Mouse (Mus musculus) left cerebral cortex, adult 18-20 months (tissue): ENCODE measurements around the gene Dram1. TPM values are rescaled to one million over a fixed set of nuclear protein-coding genes. Genes with fewer than 3 reads are reported as not detected.
A peak's percentile ranks its signal among the peaks of the same experiment; 100 is the strongest.

ENCODE experiments used
- DNase-seq, 2 experiments: peaks; one replicate each; pipeline ENCODE4 v3.0.0; 2021 to 2022; ENCODE audit warnings: low spot score in 2 of 2, mixed read lengths in 1 of 2
- long read RNA-seq, 2 experiments: library from polyadenylated mRNA; stranded (forward); transcript quantifications; one replicate each; pipeline ENCODE4 v2.0.0; 2021
- total RNA-seq, 2 experiments: library from RNA; stranded (reverse); gene quantifications; 2 replicates each; pipeline ENCODE4 v1.2.3; 2021

Dram1 gene
- total RNA-seq = 1 to 10 TPM; 1.6 TPM
- long read RNA-seq, experiment 1, partial matches to known transcripts = 0 of 1 reads
- long read RNA-seq, experiment 1, other reads (novel, unspliced or antisense) = 1 of 1 reads
- long read RNA-seq, experiment 2, partial matches to known transcripts = 0 of 1 reads
- long read RNA-seq, experiment 2, other reads (novel, unspliced or antisense) = 1 of 1 reads

DNA sequence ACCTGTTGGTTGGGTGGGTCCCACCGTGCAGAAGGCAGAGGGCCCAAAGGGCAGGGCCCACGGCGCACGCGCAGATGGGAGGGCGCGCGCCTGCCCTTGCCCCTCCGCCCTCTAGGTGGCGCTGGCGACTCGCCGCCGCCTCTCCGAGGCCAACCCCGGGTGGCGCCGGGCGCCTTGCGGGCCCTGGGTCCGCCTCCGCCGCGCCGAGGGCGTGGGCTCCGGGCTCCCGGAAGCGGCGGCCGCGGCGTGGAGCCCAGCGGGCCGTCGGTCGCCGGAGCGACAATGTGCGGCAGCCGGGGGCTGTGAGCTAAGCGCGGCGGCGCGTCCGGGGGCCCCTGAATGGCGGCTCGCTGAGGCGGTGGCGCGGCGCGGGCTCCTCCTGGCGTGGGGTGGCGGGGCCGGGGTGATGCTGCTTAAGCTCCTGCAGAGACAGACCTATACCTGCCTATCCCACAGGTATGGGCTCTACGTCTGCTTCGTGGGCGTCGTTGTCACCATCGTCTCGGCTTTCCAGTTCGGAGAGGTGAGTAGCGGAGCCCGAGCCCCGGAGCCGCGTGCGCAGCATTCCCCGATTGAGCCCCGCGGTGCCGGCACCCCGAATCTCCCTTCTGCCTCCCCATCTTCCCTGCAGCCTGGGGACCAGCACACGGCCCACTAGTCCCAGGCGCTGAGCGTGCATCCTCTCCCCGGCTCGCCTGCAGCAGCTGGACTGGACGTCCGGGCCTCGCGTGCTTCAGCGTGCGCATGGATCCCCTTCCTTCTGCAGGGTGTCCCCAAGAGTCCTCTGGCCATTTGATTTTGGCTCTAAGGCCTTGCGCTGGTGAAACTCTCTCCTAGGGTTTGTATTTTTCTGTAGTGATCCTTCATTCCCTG is at the start of gene Dram1, which contains the start of gene Gnptab:
Gene Dram1 (minus strand): TSS at position 68 of the 873 bp plus-strand sequence.
Gene Gnptab (plus strand): TSS at position 120 of the 873 bp plus-strand sequence.
- peak; percentile 85 to 88 for DNase-seq

DNA sequence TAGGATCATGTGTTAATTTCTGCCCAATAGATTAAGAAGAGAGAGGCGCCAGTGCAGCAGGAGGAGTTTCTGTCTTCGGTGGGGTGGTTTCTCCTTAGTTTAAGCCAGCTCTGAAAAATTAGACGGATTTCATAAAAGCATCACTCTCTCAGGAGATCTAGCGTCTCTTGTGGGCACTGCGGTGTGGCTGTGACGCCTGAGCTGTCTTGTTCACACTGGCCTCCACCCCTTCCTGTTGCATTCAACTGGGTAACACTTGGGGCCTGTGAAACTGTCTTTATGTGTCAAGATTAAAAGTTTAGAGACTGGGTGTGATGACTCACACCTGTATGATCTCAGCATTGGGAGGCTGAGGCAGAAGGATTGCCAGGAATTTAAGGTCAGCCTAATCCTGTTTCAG is 49.1 kb upstream of the Dram1 start:
- no peak for DNase-seq

DNA sequence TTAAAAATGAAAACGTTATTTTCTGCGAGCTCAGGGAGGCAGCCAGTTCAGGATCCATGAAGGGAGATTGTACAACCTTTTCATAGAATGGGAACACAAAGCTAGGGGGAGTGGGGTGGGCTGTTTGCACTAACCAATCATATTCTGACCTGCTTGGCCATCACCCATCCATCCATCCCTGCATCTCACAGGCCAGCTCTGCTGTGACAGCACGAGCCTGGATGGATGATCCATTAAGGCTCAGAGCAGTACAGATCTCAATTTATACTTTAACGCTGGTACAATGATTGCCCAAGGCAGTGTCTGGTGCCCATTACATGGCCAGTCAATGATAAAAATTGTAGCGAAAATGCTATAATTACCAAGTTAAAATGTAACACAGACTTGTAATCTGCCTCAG is 48.0 kb upstream of the Dram1 start:
- DNase-seq = no peak

DNA sequence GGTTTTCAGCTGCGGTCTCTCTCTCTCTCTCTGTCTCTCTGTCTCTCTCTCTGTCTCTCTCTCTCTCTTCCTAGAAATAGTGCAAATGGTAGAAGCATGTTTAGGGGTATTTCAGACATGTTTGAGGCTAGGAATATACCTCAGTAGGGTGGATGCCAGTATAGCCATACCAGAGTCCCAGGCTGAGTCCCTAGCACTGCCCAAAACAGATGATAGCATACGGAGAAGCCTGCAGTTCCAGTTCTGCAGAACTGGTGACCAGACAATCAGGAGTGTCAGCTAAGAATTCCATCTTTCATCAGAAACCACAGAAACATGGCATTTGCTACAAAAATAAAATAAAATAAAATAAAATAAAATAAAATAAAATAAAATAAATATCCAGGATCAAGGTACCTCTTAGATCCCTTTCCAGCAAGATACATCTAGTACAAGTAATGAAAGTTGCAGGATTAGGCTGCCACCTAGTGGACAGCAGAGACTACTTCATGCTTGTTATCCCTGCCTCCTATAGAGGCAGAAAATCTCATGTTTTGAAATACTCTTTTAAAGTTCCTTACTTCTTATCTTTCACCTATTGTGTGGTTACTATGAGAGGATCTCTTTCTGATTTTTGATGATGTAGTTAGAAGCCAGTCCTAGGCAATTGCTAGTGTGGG is 47.4 kb upstream of the Dram1 start:
- DNase-seq = peak; percentile 60 to 70

DNA sequence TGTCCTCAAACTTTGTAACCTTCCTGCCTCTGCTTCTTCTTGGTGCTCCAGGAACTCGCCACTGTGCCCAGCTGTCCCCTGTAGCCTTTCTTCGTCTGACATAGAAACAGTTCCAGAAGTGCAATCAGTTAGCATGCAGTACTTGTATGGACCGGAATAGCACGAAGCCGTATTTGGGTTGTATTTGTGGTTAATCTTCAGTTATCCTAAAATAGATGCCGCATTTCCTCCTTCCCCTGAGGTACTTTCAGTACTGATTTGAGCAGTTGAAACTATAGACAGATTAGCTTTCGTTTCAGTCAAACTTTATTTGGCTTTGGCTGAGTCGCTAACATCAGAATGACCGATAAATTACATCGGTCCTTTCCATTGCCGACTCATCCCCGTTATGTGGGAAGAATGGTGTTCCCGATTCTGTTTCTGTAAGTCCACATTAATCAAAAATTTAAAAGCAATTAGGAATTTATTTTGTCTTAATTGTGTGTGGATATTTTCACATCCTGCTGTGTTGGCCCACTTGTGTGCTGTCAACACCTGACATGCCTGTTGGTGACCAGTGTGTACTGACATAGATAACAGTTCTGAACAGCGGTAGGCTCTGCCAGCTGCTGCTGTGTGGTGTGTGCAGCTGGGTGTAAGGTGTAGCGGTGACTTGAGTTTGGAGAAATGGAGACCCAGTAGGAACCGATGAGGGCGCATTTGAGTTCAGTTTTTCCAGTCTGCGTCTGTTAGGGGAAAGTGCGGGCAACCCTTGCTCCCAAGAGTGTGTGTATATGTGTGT is 42.0 kb upstream of the Dram1 start:
- DNase-seq = no peak

DNA sequence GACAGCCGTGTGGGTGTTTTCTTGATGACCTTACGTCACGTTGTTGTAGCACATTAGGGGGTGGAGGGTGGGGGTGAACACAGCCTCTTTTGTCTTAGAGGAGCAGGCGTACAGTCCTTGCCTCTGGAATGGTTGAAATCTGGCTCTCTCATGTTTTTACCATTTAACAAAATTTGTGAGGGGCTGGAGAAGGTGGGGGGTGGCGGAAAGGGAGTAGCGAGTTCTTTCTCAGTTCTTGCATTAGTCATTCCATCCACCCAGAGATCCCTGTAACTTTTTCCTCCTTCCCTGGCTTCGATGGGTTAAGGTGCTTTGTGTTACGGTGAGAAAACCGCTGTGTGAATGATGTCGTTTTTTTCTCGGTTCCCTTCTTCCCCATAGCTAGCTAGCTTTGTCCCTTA is 41.3 kb upstream of the Dram1 start:
- no peak for DNase-seq

DNA sequence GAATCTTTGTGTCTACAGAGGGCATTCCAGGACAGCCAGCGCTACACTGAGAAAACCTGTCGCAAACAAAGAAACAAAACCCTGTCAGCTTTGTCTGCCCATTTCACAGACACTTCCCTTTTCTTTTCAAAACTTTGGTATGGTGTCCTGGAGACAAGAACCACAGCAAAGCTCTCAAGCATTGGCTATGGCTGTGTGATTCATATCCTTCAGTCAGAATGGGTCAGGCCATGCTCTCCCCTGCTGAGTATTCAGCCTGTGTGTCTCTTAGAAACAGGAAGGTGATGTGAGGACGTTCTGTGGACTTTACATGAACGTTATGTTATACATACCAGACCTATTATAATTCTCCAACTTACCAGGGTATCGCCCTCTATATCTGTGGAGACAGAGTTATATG is 38.8 kb upstream of the Dram1 start:
- no peak for DNase-seq

DNA sequence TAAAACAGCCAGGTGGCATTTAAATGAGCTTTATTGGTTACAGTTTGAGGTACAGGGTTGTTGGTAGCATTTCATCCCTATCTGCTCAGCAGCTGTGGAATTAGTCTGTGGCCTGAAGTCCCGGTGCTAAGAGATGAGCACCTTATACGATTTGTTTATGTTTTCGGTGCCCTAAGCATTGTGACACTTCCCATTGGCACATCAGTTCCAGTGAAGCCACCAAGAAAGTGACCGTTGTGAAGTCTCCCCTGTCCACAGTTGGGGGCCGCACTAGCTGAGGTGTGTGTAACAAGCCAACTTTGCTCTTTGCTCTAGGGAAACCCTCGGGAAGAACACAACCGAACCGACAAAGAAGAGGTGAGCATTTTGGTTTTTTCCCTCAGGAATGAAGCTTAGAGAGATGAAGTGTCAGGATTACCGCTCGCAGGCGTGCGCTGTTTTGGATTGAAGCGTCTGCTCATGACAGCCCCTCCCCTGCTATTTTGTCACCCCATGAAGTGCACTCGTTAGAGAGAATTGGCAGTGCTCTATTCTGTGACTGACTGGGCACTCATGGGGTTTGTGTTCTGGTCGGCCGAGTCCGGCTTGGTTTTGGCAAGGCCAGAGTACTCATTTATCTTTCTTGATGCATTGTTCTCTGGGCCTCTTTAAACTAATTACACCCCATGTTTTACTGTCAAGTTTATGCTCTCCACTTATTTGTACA is 33.6 kb upstream of the Dram1 start:
- DNase-seq = no peak

DNA sequence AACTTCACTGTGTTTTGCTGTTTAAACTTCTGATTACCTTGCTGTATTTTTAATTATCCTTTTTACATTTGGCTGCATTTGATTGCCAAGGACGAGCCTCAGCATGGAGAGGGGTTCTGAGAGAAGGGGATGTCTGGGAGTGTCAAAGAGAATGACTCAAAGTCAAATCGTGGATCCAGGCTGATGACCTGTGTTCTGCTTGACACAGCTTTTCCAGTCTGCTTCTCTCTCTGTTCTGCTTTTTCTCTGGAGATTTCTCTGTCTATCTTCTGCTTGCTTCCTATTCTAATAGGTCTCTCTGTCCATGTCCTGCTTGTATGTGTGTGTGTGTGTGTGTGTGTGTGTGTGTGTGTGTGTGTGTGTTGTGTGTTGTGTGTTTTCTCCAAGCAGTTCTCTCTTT is 30.9 kb upstream of the Dram1 start:
- DNase-seq = no peak

DNA sequence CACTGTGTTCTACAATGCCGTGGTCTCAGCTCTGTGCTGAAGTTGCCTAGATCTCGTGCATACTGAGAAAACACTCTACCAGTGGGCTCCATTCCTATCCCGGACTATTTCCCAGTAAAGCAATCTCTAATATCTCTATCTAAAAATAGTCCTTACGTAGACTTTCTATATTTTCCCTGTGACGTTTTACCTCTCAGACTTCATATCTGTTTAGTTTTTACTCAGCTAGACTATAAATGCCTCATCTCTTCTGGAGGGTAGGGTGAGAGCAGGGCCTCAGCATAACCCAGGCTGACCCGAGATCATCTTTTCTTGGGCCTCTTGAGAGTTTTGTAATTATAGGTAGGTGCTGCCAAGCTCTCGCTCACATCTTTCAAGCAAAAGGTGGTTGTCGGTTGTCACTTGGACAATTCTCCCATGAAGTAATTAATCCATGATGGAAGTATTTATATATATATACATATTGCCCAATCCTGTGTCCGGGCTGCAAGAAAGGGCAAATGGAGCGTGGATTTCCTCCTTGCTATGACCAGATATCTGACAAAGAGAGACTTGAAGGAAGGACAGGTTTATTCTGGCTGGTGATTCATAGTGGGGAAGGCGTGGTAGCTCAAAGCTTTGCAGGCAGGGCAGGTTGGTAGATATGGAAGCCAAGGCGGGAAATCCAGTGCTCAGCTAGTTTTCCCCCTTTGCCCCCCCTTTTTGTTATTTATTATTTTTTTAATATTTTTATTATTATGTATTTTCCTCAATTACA is 29.2 kb upstream of the Dram1 start:
- DNase-seq = no peak

DNA sequence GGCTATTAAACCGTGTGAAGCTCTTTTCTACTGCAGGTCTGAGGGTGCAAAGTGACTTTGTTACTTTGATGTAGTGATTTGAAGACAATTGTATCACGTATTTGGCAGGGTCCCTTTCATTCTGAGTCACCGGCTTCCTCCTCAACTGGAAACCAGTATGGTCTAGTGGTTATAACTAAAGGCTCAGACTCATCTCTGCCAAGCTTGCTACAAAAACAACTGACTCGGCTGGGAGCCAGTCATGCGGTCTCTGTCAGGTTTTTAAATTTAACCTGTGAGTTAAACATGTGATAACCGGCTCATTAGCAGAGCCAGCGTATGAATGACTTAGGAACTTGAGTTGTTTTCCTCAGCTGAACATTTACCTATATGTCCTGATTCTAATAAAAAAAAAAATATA is 26.9 kb upstream of the Dram1 start:
- peak in 1 of 2 experiments; percentile 12 for DNase-seq

DNA sequence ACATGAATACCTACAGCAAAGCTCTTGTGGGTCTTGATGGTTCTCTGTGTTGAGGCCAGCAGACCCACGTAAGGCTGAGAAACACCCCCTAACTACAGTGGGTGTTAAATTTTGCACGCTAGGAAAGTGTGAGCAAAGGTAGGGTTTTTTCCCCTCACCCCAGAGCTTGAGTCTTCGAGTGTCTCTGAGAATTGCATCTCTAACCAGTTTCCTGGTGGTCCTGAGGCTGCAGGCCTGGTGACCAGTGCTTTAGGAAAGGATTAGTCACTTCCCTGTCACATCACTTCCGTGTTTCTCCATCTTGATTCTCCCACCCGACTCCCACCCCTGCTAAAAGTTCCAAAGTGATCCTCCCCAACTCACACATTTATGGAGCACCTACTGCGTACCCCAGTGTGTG is 25.3 kb upstream of the Dram1 start:
- no peak for DNase-seq

DNA sequence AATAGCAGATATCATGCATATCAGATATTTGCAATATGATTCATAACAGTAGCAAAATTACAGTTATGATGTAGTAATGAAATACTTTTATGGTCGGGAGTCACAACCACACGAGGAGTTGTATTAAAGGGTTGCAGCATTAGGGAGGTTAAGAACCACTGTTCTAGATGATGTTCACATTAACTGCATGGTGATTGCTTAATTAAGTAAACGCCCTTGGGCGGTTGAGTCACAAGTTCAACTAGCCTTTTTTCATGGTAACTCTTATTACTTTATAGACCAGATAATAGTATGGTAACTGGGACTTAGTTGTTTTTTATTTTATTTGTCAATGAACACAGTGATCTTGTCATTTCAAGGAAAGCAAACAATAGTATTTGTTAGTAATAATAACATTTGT is 24.1 kb upstream of the Dram1 start:
- no peak for DNase-seq

DNA sequence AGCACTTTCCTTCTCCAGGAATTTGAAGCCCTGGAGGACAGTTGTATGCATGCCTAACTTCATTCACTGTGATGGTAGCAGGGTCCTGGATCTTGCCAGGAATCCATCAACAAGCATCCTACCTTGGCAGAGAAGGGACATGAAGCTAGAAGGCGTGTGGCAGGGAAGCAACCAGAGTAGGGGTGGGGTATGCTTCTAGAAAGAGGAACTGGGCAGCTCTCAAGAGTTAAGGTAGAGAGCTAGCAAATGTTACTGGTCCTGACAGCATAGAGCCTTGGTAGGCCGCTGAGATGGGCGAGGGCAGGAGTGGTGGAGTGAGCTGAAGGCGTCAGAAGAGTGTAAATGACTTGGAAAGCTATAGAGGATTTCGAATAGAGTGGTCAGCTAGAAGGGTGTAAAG is 20.4 kb upstream of the Dram1 start:
- no peak for DNase-seq

DNA sequence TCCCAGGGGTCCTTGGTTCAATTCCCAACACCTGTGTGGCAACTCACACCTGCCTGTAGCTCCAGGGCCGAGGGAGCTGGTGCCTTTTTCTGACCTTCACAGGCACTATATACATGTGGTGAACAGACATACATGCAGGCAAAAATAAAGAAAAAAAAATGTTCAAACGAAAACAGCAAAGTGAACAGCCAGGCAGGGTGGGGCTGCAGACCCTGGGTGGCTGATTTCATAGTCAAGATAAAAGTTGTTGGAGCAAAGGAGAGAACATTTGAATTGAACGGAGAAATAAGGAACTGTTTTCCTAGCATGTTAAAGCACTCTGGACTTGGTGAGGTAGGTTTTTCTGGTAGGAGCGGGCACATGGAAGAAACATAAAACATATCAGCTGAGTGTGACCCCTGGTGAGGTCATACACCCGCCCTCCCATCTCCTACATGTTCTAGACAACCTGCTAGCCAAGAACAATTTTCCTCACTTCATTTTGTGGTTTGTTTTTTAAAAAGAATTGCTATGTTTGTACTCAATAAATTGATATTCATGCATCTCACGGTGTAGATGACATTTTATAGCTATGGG is 19.9 kb upstream of the Dram1 start:
- no peak for DNase-seq

DNA sequence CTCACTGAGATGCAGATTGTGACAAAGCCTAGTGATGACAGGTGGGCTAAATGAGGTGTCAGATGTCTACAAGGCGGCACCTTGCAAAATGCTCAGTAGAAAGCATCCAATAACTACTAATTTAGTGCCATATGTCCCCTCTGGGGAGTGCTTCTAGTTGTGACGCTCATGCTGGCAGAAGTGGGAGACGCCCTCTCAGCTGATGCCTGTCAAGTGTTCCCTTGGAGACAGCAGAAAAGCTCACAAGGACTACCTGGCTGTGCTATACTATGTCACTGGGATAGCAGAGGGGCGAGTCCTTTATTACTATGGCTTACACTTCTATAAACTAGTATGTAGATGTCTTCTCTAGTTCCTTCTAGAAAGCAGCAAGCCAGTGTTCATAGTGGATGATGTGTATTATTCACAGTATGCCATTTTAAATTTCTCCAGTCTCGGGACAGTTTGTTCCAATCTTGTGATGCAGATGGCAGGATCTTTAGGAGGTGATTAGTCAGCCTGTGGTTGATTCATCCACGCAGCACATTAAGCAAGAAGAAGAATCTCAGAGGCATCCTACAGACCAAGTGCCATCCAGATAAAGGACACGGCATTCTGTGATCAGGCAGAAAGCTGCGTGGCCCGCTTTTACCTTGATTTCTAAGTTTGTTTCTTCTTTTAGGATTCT is 13.4 kb upstream of the Dram1 start:
- DNase-seq = peak in 1 of 2 experiments; percentile 24

DNA sequence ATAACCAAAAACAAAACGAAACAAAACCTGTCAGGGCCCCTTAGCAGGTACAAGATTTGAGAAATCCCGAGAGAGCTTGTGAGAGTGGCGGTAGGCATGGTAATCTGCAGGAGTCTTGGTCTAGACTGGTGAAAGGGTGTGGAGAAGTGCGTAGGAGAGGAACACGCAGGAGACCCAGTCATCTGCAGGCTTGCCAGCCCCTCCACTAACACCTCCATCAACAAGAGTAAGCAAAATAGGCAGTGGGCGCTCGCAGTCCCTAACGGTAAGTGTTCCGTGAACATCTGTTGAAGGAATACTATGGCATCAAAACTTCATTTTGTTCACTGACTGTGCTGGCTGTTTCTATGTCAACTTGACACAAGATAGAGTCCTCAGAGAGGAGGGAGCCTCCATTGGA is 12.6 kb upstream of the Dram1 start:
- no peak for DNase-seq

DNA sequence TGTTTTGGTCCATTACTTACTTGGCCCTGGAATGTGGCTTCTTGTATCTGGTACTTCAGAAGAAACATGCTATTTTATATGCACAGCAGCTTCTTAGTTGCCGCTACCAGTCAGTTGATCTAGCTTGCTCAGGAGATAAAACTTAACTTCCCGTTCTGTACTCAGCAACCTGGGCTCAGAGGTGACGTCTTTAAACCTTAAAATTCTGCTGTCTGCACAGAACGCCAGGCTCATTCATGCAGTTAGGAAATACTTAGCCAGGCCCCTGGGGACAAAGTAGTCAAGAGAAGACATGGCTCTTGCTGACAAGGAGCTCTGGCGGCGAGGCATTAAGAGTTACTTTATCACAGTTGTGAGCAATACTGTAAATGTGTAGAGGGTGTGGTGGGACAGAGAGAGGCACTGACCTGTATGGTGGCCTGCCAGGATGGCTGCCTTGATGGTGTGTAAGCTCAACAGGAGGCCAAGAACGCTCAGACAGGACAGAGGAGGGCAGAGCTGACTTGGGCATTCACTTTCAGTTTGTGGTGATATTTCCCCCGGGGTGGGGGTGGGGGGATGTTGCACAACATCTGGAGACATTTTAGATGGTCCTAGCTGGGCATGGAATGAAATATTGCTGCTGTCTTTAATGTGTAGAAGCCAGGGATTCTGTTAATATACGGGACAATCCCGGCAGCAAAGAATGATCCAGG is 11.4 kb upstream of the Dram1 start:
- DNase-seq = no peak

DNA sequence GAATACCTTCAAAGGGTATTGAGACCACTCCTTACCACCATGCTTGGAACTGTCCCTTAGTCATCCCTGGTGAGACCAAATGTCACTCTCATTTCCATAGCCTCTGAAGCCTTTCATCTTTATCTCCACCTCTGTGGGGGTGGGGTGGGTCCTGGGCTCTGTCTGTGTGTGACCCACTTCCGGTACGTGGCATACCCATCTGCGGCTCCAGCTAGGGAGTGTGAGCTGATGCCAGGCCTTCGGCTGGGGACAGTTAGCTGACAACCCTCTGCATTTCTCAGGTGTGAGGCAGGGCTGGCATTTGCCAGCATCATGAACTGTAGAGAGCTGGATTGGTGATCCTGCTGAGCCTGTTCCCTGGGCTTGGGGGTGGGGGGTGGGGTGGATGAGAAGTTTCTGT is 10.7 kb upstream of the Dram1 start:
- no peak for DNase-seq
